Mouse (Mus musculus) liver, embryonic 11.5 days (tissue): ENCODE data around the gene Mid1ip1. TPM values are rescaled to one million over a fixed set of nuclear protein-coding genes. Genes with fewer than 3 reads are reported as not detected.

Experiments used
- ATAC-seq: fragments of 200-750 bp; cut with Nextera tagmentation; replicated peaks from 2 replicates; pipeline ENCODE4 v1.8.0; 2017; ENCODE audit warnings: moderate number of reproducible peaks, mild to moderate bottlenecking, moderate TSS enrichment, moderate library complexity; ENCODE audit not compliant: low FRiP score
- DNase-seq: peaks from one replicate; pipeline ENCODE4 v3.0.0-alpha.2; 2017; ENCODE audit warnings: low spot score
- H3K27ac ChIP-seq: fragments of 300-500 bp; sonication (generic); 2 replicates; pipeline ENCODE4 v1.5.1; 2014; ENCODE audit warnings: mild to moderate bottlenecking, low read depth, low read length, control low read depth
- H3K27me3 ChIP-seq: fragments of 300-500 bp; sonication (generic); replicated peaks from 2 replicates; pipeline ENCODE4 v1.6.1; 2014; ENCODE audit warnings: low read length, mixed read lengths; ENCODE audit not compliant: control insufficient read depth, insufficient read depth
- H3K36me3 ChIP-seq: fragments of 300-500 bp; sonication (generic); 2 replicates; pipeline ENCODE4 v1.6.1; 2014; ENCODE audit warnings: mild to moderate bottlenecking, low read length, moderate library complexity, mixed read lengths; ENCODE audit not compliant: control insufficient read depth, insufficient read depth
- H3K4me1 ChIP-seq: fragments of 300-500 bp; sonication (generic); replicated peaks from 2 replicates; pipeline ENCODE4 v1.6.1; 2014; ENCODE audit warnings: low read length, mixed read lengths; ENCODE audit not compliant: control insufficient read depth, insufficient read depth
- H3K4me2 ChIP-seq: fragments of 300-500 bp; sonication (generic); 2 replicates; pipeline ENCODE4 v1.6.1; 2014; ENCODE audit warnings: mild to moderate bottlenecking, control low read depth, moderate library complexity
- H3K4me3 ChIP-seq: fragments of 300-500 bp; sonication (generic); 2 replicates; pipeline ENCODE4 v1.5.1; 2014; ENCODE audit warnings: low read depth, low read length, control low read depth
- H3K9ac ChIP-seq: fragments of 300-500 bp; sonication (generic); 2 replicates; pipeline ENCODE4 v1.6.1; 2014; ENCODE audit warnings: low read depth, low read length, control low read depth
- H3K9me3 ChIP-seq: fragments of 300-500 bp; sonication (generic); 2 replicates; pipeline ENCODE4 v1.6.1; 2016; ENCODE audit warnings: low read length, inconsistent platforms, mixed read lengths; ENCODE audit not compliant: control insufficient read depth
- WGBS: fragments of 180-500 bp; shearing (Covaris S2); extraction: QIAGEN DNeasy Blood & Tissue Kit; methylation state at CpG from one replicate; pipeline ENCODE4 v1.1.7; 2014; 5-methylcytosine and 5-hydroxymethylcytosine counted together
- polyA plus RNA-seq: library from polyadenylated mRNA; unstranded; fragments of >200 nt; fragmentation: Nextera tagmentation; extraction: Ambion mirVana; gene quantifications from 2 replicates; pipeline ENCODE4 v1.2.1, GENCODE M21; 2014

The Mid1ip1 gene
- polyA plus RNA-seq, 1 experiment from 2014 or later: 34.6 TPM

- H3K4me1 ChIP-seq: peaks cover 6% of the 10 kb centered on the region
- no peaks in the 10 kb centered on the region for H3K36me3 ChIP-seq
- DNase-seq (no peak), ATAC-seq (no peak)
- no peak overlapping the region for H3K9ac ChIP-seq
- peak overlapping the region; percentile 71 for H3K4me2 ChIP-seq
- H3K27ac ChIP-seq: no peak overlapping the region
- no peak overlapping the region for H3K4me3 ChIP-seq
- WGBS: 31% methylated on average over 6 of the region's 6 CpGs
- no peaks in the 10 kb centered on the region for H3K9me3 ChIP-seq
- no peaks in the 10 kb centered on the region; the same call in 1 of the 2 replicates for H3K27me3 ChIP-seq
Observed at GRCm38 (mm10) chrX:10720391-10720790, 5.6 kb downstream of the Mid1ip1 start.

GRCm38 (mm10) chrX:10724571-10724970, 9.8 kb downstream of the Mid1ip1 start:
- H3K27me3 ChIP-seq: no peaks in the 10 kb centered on the region
- no peaks in the 10 kb centered on the region for H3K36me3 ChIP-seq
- no peak overlapping the region for H3K4me2 ChIP-seq
- WGBS: 90% methylated on average over 1 of the region's 1 CpGs
- H3K4me1 ChIP-seq: peaks cover 6% of the 10 kb centered on the region
- DNase-seq (no peak), ATAC-seq (no peak)
- no peak overlapping the region for H3K4me3 ChIP-seq
- no peak overlapping the region for H3K27ac ChIP-seq
- no peak overlapping the region for H3K9ac ChIP-seq
- no peaks in the 10 kb centered on the region for H3K9me3 ChIP-seq

DNA sequence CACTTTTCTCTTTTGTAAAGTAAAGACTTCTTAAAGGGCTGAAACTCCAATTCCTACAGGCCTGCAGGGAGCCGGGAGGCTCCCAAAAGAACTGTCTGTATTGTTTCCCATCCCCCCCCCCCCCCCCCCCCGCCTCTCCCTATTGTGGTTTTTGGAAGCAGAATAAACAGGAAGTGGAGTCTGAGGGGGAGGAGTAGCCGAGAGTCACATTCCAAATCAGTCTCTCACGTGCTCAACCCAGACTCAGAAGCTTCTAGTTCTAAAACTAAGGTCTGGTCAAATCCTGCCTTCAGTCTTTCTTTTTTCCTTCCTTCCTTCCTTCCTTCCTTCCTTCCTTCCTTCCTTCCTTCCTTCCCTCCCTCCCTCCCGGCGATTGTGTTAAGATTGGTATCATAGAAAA, 14.7 kb downstream of the Mid1ip1 start:
- no peaks in the 10 kb centered on the region for H3K9me3 ChIP-seq
- H3K36me3 ChIP-seq: no peaks in the 10 kb centered on the region
- no peaks in the 10 kb centered on the region for H3K27me3 ChIP-seq
- H3K9ac ChIP-seq: no peak overlapping the region
- DNase-seq (no peak), ATAC-seq (no peak)
- no peak overlapping the region for H3K4me3 ChIP-seq
- H3K27ac ChIP-seq: no peak overlapping the region
- H3K4me1 ChIP-seq: no peaks in the 10 kb centered on the region
- WGBS: 25% methylated on average over 5 of the region's 6 CpGs
- H3K4me2 ChIP-seq: no peak overlapping the region

GRCm38 (mm10) chrX:10734453-10734852, 19.6 kb downstream of the Mid1ip1 start:
- Histone ChIP-seq H3K27ac (no peak overlapping the region), H3K9me3 (no peaks in the 10 kb centered on the region), H3K4me3 (no peak overlapping the region), H3K4me1 (no peaks in the 10 kb centered on the region), H3K9ac (no peak overlapping the region), H3K4me2 (no peak overlapping the region), H3K36me3 (no peaks in the 10 kb centered on the region), H3K27me3 (no peaks in the 10 kb centered on the region)
- ATAC-seq (no peak), DNase-seq (no peak)
- whole genome bisulfite sequencing: 38% methylated on average over 1 of the region's 1 CpGs

DNA sequence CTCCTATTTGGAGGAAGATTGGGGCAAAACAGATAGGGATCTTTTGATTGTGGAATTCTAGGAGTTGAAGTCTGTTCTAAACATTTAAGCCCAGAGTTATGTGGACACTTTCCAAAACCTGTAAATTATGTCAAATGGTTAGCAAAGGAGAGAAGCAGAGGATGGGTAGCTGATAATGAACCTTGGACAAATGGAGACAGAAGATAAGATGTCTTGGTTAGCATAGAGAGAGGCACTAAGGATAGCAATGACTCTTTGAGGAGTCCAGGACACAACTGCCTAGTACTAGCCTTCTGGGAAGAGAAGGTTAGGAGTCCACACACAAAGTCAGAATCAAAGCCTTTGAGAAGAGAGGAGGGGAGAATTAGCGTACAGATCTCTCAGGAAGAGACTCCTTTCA, 20.1 kb downstream of the Mid1ip1 start:
- ATAC-seq (peak; percentile 57), DNase-seq (no peak)
- Histone ChIP-seq H3K27ac (no peak overlapping the region), H3K9me3 (no peaks in the 10 kb centered on the region), H3K4me3 (no peak overlapping the region), H3K4me1 (no peaks in the 10 kb centered on the region), H3K27me3 (no peaks in the 10 kb centered on the region), H3K9ac (no peak overlapping the region), H3K36me3 (no peaks in the 10 kb centered on the region), H3K4me2 (no peak overlapping the region)
- 57% methylated on average over 1 of the region's 1 CpGs for WGBS

DNA sequence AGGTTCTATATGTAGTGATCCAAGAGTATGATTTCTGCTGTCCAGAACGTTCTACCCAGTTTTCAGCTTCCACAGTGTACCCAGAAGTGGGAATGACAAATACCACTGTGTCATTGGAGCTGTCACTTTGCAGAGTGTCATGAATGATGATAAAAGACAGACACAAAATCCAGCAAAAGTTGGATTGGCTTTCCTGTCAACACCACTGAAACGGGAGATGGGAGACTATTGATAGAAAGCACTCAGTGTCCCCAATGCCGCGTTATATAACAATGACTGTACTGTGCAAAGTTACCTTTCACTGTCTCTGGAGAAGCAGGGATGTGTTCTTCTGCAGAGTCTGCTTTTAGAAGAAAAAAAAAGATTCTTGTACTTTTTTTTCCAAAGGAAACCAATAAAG, 44.1 kb downstream of the Mid1ip1 start:
- 67% methylated on average over 4 of the region's 4 CpGs for WGBS
- no peaks in the 10 kb centered on the region for H3K9me3 ChIP-seq
- no peak for ATAC-seq

GRCm38 (mm10) chrX:10763476-10764016, 48.7 kb downstream of the Mid1ip1 start:
- no peak overlapping the region for H3K27ac ChIP-seq
- no peaks in the 10 kb centered on the region for H3K4me1 ChIP-seq
- H3K9ac ChIP-seq: no peak overlapping the region
- ATAC-seq (no peak), DNase-seq (no peak)
- H3K9me3 ChIP-seq: no peaks in the 10 kb centered on the region
- H3K4me3 ChIP-seq: no peak overlapping the region
- 76% methylated on average over 10 of the region's 10 CpGs for WGBS
- H3K27me3 ChIP-seq: no peaks in the 10 kb centered on the region; the same call in 1 of the 2 replicates
- no peaks in the 10 kb centered on the region for H3K36me3 ChIP-seq
- no peak overlapping the region for H3K4me2 ChIP-seq

More for the DNA sequence above, 44.1 kb downstream of the Mid1ip1 start:
- Histone ChIP-seq H3K36me3 (no peaks in the 10 kb centered on the region), H3K27ac (no peak overlapping the region), H3K4me1 (no peaks in the 10 kb centered on the region), H3K4me2 (no peak overlapping the region), H3K9ac (no peak overlapping the region), H3K27me3 (no peaks in the 10 kb centered on the region), H3K4me3 (no peak overlapping the region)
- no peak for DNase-seq

Other genes starting within 250 kb of the Mid1ip1 start
- 56.0 and 57.1 TPM in 2 replicates for gene Tspan7, start 229.9 kb upstream of the Mid1ip1 start, polyA plus RNA-seq